Mouse (Mus musculus): ENCODE data around the gene Pitx3. TPM values are rescaled to one million over a fixed set of nuclear protein-coding genes. Genes with fewer than 3 reads are reported as not detected.
"Not testable (repeated sequence)": the region's sequence is repeated elsewhere in the genome, so short reads cannot be mapped to it uniquely, and the experiment has no call there.

Gene Pitx3
- total RNA-seq, 2 experiments from 2014 or later: not detected

DNA sequence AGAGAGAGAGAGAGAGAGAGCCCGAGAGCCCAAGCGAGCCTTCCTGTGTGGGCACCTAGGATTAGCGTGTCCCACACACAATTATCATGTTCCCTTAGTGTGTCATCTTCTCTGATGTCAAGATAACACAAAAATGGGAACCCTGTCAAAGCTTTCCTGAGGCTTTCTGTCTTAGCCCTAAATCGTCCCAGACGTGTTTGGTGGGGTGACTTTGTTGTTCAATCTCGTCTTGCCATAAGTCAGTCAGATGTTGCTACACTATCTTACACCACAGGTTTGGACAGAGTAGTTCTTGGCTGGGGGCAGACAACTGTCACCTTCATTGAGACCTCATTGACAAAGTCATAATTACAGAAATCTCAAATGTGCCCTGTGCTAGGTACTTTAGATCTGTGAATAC, 15.5 kb downstream of the Pitx3 start:
- DNase-seq (ENCODE audit: low spot score in 2 of 2): no peak

- no peak for DNase-seq (ENCODE audit: low spot score in 2 of 2)
Observed at GRCm38 (mm10) chr19:46131694-46132525, 16.2 kb downstream of the Pitx3 start, which contains the start of gene Elovl3. Gene Elovl3, plus strand, starts transcription at chr19:46131897.

- DNase-seq (ENCODE audit: low spot score in 2 of 2): no peak
Observed at GRCm38 (mm10) chr19:46131283-46131682, 16.8 kb downstream of the Pitx3 start.

- not testable (repeated sequence) for DNase-seq (ENCODE audit: low spot score in 2 of 2)
Observed at GRCm38 (mm10) chr19:46129737-46130136, 18.4 kb downstream of the Pitx3 start.

GRCm38 (mm10) chr19:46126301-46126700, 21.8 kb downstream of the Pitx3 start:
- no peak for DNase-seq (ENCODE audit: low spot score in 2 of 2)

GRCm38 (mm10) chr19:46124651-46125050, 23.5 kb downstream of the Pitx3 start:
- DNase-seq (ENCODE audit: low spot score in 2 of 2): no peak

DNA sequence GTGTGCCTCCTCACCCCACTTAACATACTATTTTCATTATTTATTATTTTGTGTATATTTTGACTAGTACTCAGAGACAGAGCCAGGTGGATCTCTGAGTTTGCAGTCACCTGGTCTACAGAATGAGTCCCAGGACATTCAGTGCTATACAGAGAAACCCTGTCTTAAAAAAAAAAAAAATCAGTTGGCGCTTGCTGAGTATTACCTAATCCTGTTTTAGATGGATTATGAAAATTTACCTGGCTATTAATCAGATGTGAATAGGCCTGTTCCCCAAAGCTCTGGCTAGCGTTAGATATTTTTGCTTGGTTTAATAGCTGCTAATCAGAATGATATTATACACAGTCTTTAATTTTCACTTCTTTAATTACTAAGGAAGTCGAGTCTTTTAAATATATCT, 24.2 kb downstream of the Pitx3 start:
- no peak for DNase-seq (ENCODE audit: low spot score in 2 of 2)

- DNase-seq (ENCODE audit: low spot score in 2 of 2): no peak
Observed at GRCm38 (mm10) chr19:46120872-46121271, 27.3 kb downstream of the Pitx3 start.

GRCm38 (mm10) chr19:46119458-46119857, 28.7 kb downstream of the Pitx3 start:
- no peak for DNase-seq (ENCODE audit: low spot score in 2 of 2)

DNA sequence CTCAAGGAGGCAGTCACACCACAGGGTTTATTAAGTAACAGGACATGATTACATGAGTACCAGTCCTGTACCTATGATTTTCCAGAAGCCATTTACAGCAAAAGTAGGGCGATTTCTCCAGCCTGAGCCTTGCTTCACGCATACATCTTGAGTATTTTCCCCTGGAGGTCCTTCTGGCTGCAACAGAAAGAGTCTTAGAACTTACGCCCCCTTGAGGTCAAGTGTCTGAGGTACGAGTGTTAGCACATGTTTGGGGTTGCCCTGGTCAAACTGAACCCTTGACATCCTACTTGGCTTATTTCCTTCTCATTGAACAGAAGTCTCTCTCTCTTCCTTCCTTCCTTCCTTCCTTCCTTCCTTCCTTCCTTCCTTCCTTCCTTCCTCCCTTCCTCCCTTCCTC, 33.5 kb downstream of the Pitx3 start:
- no peak for DNase-seq (ENCODE audit: low spot score in 2 of 2)

GRCm38 (mm10) chr19:46110781-46111180, 37.3 kb downstream of the Pitx3 start:
- DNase-seq (ENCODE audit: low spot score in 2 of 2): no peak

GRCm38 (mm10) chr19:46110214-46110613, 37.9 kb downstream of the Pitx3 start:
- DNase-seq (ENCODE audit: low spot score in 2 of 2): no peak

GRCm38 (mm10) chr19:46104187-46104557, 44.0 kb downstream of the Pitx3 start:
- DNase-seq (ENCODE audit: low spot score in 2 of 2): no peak

GRCm38 (mm10) chr19:46103437-46104186, 44.5 kb downstream of the Pitx3 start:
- no peak for DNase-seq (ENCODE audit: low spot score in 2 of 2)

DNA sequence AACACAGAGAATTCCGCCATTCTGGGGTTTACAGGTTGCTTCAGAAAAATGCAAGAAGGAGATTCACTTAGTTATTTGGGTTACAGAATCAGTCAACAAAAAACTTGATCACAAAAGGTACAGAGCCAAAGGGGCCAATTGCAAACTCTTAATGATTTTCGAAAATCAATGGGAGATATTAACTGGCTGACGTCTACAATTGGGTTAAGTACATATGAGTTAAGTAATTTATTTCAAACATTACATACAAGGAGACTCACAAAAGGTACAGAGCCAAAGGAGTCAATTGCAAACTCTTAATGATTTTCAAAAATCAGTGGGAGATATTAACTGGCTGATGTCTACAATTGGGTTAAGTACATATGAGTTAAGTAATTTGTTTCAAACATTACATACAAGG, 48.6 kb downstream of the Pitx3 start:
- no peak for DNase-seq (ENCODE audit: low spot score in 2 of 2)

- no peak for DNase-seq (ENCODE audit: low spot score in 2 of 2)
Observed at GRCm38 (mm10) chr19:46096396-46096795, 51.7 kb downstream of the Pitx3 start.

DNA sequence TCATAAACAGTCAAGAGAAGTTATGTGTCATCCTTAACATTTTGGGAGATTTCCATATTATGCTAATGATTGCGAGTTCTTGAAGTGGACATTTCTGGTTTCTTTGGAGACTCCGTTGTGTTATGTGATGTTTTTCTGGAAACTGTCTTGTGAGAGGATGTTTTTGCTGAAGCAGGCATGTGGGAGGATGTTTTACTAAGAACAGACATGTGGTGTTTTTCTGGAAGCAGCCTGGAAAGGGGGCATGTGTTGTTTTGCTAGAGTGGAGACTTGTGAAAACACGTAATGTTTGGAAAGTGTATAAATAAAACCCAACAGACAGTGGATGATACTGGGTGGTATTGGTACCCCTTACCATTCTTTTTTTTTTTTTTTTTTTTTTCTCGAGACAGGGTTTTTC, 52.8 kb downstream of the Pitx3 start:
- no peak for DNase-seq (ENCODE audit: low spot score in 2 of 2)

- no peak for DNase-seq (ENCODE audit: low spot score in 2 of 2)
Observed at GRCm38 (mm10) chr19:46094144-46094543, 54.0 kb downstream of the Pitx3 start.

DNA sequence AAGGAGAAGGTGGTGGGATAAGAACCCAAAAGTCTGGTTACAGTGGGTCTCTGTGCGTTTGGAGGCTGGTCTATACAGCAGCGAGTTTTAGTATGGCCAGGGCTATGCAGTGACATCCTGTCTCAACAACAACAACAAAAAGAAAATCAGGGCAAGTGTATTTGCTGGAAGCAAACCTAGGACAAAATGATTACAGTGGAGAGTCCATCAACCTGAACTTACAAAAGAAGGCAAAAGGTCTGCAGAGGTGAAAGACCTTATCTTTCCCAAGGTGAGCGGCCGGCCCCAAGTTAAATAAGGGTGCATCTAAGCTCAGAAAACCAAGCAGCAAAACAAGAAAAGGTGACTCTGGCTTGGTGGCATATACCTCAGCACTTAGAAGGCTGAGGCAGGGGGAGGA, 56.5 kb downstream of the Pitx3 start:
- DNase-seq (ENCODE audit: low spot score in 2 of 2): no peak

DNA sequence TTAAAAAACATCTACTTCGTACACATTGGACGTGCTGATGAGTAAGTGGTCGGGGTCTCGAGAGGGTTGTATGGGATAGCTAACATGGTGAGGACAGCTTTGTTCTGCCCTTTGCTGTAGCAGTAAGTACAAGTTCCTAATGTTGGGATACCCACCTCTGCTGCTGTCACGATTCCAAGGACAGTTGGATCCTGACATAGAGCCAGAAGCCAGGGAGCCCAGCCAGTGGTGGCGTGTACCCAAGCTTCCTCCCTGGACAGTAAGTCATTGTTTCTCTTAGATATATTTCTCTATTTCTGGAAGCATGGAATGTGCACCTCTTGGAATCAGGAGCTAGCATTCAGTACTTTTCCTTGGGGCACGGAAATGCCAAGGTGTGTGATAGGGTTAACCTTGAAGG, 60.3 kb downstream of the Pitx3 start:
- peak; percentile 26 to 39 for DNase-seq (ENCODE audit: low spot score in 2 of 2)

- DNase-seq (ENCODE audit: low spot score in 2 of 2): peak; percentile 66 to 71
Observed at GRCm38 (mm10) chr19:46086337-46086736, 61.8 kb downstream of the Pitx3 start.
